Mouse (Mus musculus): ENCODE data around the gene Ruvbl1.
A peak's percentile ranks its signal among the peaks of the same experiment; 100 is the strongest.

Gene Ruvbl1

DNA sequence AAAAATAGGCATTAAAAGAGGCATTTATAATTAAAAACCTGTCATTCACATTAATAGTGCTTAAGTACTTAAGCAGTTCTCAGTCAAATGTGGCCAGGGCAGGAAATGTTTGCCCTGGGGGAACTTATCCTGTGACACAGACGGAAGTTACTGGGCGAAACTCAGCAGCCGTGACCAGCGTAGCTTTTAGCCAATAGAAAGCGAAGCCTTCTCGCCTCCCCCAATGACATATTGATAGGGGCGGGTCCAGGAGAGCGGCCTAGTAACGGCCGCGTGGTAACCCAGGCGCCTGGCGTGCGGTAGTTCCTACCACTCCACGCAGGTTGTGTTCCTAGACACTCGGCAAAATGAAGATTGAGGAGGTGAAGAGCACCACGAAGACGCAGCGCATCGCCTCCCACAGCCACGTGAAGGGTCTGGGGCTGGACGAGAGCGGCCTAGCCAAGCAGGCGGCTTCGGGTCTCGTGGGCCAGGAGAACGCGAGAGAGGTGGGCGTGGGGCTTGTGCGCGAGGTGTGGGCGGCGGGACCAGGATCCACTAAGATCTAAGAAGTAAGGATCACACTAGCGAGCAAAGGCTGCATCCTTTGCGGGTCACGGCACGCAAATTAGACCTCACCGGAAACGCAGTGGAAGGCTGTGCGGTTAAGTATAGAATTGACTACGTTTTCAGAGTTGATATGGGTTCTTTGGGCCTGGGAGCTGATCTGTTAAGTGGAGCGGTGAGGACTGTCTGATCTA is at the start of gene Ruvbl1:
Ruvbl1 (plus strand) TSS at position 229 of the 740 bp plus-strand sequence.
- peak; percentile 92 for DNase-seq (ENCODE audit: low spot score)

GRCm38 (mm10) chr6:88416130-88416758 is 49.0 kb upstream of the Ruvbl1 start:
- no peak for DNase-seq (ENCODE audit: low spot score)

DNA sequence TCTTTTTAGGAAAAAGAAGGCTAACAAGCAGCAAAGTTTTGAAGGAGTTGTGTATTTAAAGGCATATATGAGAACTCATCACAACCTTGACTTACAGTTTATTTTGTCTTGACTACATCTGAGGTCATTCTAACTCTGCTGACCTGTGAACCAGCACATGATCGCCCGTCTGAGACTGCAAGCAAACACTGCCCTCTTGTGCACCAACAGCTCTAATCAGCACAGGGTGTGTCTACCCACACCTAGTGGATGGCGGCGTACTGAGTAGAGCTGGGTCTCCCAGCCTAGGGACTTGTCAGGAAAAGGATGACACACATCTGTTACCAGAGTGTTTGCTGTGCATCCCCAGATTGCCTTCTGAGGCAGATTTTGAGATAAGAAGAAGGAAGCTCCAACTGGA is 34.0 kb upstream of the Ruvbl1 start:
- peak; percentile 34 for DNase-seq (ENCODE audit: low spot score)

DNA sequence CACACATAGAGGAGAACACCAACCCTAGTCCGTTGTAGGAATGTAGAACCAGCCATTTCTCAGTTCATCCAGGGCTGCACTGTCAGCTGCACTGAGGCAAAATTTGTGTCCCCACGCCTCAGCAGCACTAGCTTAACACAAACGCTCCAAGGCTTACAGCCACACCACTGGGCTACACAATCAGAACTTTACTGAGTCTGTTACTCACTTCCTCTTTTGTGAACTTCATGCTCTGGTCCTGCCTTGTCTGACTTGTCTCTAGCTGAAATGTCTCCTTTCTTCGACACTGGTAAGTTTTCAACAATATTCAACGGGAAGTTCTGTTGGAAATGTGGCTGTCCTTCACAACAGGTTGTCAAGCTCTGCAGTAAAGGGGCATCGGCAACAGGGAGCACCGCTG is 29.6 kb upstream of the Ruvbl1 start:
- DNase-seq (ENCODE audit: low spot score) = no peak

GRCm38 (mm10) chr6:88439056-88439455 is 26.2 kb upstream of the Ruvbl1 start:
- DNase-seq (ENCODE audit: low spot score) = no peak

DNA sequence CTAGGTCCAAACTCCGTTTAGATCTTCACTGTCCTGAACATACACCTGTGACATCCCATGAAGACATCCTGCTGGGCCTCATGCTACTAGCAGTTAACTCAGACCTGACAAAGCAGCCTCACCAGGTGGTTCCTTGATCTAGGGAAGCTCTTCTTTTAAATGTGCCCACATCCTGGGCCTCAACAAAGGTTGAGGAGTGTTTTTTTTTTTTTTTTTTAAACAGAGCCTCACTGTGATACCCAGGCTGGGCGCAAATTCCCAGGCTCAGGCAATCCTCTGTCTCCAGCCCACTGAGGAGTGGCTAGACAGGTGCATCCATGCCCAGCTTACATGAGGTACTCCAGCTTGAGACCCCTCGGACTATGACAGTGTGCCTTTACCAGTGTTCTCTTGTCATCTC is 22.7 kb upstream of the Ruvbl1 start:
- DNase-seq (ENCODE audit: low spot score) = no peak

GRCm38 (mm10) chr6:88443446-88443845 is 21.8 kb upstream of the Ruvbl1 start:
- no peak for DNase-seq (ENCODE audit: low spot score)

DNA sequence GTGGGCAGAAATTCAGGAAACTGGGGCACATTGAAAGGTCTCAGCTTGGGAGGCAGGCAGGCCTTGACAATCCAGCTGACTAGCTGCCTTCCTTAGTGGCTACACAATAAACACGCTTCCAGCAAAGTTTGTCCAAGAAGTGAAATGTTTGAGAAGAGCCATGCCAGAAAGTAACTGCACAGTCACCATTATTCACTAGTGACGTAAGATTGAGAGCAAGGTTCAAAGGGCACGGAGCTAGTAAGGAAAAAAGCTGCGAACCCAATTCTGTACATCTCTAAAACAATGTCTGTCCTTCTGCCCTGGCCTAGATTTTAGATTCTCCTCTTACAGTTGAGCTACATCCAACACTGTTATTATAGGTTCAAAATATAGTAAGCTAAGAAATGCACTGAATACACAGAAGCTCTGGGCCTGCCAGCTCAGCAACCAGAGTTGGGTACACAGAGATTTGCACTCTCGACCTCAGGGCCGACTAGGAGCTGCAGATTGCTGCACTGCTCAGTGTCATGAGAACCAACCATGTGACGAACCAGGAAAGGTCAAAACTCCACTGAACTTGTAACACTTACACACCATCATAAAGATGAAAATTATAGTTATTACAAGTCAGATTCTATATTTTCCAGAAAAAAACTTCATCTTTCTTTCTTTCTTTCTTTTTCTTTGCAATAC is 21.0 kb upstream of the Ruvbl1 start:
- no peak for DNase-seq (ENCODE audit: low spot score)

GRCm38 (mm10) chr6:88445661-88446060 is 19.5 kb upstream of the Ruvbl1 start:
- no peak for DNase-seq (ENCODE audit: low spot score)

GRCm38 (mm10) chr6:88446063-88447002 is 18.9 kb upstream of the Ruvbl1 start, which contains the start of gene Eefsec:
Gene Eefsec (minus strand): TSS chr6:88446539.
- peak; percentile 83 for DNase-seq (ENCODE audit: low spot score)

GRCm38 (mm10) chr6:88447454-88447853 is 17.8 kb upstream of the Ruvbl1 start:
- no peak for DNase-seq (ENCODE audit: low spot score)

GRCm38 (mm10) chr6:88454545-88454944 is 10.7 kb upstream of the Ruvbl1 start:
- DNase-seq (ENCODE audit: low spot score) = no peak

- DNase-seq (ENCODE audit: low spot score) = no peak
Measured at GRCm38 (mm10) chr6:88469878-88470277, 4.7 kb downstream of the Ruvbl1 start.

GRCm38 (mm10) chr6:88480421-88480820 is 15.2 kb downstream of the Ruvbl1 start:
- no peak for DNase-seq (ENCODE audit: low spot score)

- DNase-seq (ENCODE audit: low spot score) = peak; percentile 43
Measured at GRCm38 (mm10) chr6:88483111-88483510, 17.9 kb downstream of the Ruvbl1 start.

GRCm38 (mm10) chr6:88483913-88484312 is 18.7 kb downstream of the Ruvbl1 start:
- DNase-seq (ENCODE audit: low spot score) = no peak

DNA sequence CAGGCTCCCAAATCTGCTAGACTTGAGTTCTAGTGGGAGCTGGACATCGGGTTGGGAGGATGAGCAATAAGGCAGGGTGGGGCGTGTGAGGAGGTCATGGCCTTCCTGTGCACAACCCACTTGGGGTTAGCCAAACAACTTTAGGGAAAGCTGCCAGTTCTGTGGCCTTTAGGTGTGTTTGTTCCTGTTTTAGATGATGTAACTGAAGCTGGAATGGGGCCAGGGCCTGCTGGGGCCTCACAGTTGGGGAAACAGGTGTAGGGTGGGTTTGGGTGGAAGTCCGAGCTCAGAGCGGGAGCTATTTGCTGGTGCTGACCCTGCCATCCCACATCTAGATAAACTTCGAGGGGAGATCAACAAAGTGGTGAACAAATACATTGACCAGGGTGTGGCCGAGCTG is 20.2 kb downstream of the Ruvbl1 start:
- peak; percentile 33 for DNase-seq (ENCODE audit: low spot score)

DNA sequence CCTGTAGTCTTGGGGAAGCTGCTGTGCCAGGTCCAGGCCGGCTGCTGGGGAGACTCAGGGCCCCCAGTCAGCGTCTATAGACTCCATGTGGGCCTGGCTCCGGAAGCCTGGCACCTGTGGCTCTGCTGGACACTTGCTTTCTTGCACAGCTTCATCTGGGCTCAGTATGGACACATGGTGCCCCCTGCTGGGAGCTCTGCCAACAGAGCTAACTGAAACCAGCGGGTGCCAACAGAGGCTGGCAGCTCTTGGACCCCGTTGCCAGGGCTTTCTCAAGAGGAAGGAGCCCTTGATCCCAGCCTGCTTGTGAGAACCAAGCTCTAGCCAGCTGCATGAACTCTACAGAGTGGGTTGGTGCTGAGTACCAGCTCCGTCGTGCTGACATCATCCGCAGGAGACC is 21.7 kb downstream of the Ruvbl1 start:
- DNase-seq (ENCODE audit: low spot score) = peak; percentile 53

GRCm38 (mm10) chr6:88489026-88489425 is 23.8 kb downstream of the Ruvbl1 start:
- DNase-seq (ENCODE audit: low spot score) = no peak

- no peak for DNase-seq (ENCODE audit: low spot score)
Measured at GRCm38 (mm10) chr6:88489834-88490233, 24.6 kb downstream of the Ruvbl1 start.

DNA sequence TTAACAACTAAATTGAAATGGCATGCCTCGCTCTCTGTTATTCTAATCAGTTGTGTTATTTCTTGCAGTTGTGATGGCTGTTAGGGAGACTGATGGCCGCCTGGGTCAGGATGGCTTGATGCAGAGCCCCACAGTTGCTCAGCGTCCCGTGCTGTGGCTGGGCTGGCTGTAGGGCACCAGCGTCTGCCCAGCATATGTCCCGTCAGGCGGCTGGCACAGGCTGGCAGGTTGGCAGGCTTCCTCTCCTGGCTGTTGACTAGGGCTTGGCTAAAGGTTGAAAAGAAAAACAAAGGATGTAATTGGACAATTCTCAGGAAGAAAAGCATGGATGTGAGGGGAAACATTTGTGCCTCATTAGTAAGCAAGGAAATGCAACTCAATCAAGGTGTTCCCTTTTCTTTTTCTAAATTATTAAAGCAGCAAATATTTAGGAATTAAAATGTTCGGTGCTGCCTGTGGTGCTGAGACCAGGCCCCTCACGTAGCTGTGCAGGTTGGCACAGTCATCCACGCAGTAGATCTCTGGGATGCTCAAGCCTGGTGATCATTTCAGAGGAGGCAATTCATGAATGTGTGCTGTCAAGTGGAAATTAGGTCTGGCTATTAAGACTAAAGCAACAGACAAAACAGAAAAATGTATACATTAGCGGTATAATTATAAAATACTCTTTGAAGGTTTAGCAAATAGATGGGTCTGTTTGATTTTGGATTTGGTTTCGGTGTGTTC is 25.6 kb downstream of the Ruvbl1 start:
- no peak for DNase-seq (ENCODE audit: low spot score)
